Mouse (Mus musculus): Measurements from ENCODE around the gene Rgs7. TPM values are rescaled to one million over a fixed set of nuclear protein-coding genes. Genes with fewer than 3 reads are reported as not detected.

Gene Rgs7
- total RNA-seq, 2 experiments from 2014 or later, result 105 to 116 TPM

GRCm38 (mm10) chr1:175433128-175433527, 59.2 kb downstream of the Rgs7 start:
- DNase-seq (ENCODE audit: low spot score in 2 of 2), result no peak

DNA sequence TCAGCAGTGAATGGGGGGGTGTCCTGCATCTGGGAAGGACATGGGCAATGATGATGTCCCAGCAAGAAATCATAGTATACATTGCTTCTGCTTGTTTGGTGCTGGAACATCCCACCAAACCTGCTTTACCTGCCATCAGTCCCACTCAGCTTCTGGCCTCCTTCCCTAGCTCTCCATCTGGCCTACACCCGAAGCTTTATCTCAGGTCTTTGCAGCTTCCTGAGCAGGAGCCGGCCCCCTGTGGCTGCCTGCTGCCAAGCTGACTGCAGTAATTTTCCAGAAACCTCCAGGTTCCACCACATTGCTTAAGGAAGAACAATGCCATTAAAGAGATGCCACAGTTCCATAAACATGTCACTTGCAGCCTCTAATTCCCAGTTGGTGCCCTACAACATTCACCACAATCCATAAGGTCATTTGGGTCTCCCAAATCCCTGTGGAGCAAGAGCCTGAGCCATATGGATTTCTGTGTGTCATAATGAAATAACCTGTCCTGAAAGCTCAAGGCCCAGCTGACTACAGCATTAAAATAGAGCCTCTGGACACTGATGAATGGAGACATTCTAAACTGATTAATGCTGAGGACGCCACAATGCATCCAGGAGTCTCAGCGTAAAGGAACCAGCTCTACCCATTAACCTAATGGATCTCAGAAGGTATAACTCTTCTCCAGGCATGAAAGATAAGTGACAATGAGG, 60.8 kb downstream of the Rgs7 start:
- DNase-seq (ENCODE audit: low spot score in 2 of 2), result peak in 1 of 2 experiments; percentile 27

DNA sequence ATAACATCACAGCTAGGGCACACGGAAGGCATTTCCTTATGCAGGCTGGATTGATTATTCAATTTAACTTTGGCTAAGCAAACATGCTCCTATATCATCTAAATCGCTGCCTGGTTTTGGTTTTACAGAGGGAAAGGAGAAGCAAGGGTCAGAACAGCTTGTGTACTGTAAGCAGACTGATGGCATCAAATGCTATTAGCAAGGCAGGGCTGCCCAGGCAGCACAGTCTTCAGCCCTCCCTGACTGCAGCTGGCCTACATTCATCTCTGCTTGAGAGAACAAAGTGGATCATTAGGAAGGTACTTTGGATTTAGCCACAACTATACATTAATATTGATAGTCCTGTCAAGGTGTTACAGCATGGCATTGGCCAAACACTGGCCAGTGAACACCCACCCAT, 65.2 kb downstream of the Rgs7 start:
- no peak for DNase-seq (ENCODE audit: low spot score in 2 of 2)

DNA sequence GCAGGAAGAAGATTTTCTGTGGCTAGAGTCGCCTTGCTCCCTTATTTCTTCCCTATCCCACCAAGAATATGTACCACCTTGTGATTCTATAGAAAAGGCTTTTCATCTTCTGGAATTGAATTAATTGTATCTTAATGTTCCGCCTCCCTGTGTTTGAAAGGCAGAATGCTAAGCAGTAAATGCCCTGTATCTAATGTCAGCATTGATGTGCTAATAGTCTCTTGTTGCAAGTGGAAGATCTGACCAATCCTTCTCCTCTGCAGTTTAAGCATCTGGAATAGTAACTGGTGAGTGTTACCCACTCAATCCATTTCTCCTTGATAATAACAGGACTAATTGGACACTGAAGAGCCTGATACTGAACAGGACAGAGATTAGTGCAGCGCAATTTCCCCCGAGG, 65.9 kb downstream of the Rgs7 start:
- no peak for DNase-seq (ENCODE audit: low spot score in 2 of 2)

DNA sequence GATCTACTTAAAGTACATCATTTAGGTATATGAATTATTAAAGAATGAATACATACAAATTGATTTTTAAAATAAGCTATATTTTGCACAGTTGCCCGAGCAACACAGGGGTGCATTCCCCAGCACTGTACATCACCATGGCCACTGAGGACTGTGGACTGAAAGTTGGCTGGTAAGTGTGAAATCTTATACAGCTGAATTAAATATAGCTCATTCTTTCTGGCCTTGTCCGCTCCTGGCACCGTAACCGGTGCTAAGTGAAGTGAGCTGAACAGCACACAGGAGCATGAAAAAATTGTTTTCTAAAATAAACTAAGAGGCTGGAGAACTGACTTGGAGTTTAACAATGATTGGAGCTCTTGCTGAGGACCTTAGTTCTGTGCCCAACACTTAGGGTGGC, 71.4 kb downstream of the Rgs7 start:
- DNase-seq (ENCODE audit: low spot score in 2 of 2), result peak in 1 of 2 experiments; percentile 54

- DNase-seq (ENCODE audit: low spot score in 2 of 2), result no peak
Observed at GRCm38 (mm10) chr1:175415728-175416127, 76.6 kb downstream of the Rgs7 start.

- DNase-seq (ENCODE audit: low spot score in 2 of 2), result no peak
Observed at GRCm38 (mm10) chr1:175410399-175410798, 81.9 kb downstream of the Rgs7 start.

DNA sequence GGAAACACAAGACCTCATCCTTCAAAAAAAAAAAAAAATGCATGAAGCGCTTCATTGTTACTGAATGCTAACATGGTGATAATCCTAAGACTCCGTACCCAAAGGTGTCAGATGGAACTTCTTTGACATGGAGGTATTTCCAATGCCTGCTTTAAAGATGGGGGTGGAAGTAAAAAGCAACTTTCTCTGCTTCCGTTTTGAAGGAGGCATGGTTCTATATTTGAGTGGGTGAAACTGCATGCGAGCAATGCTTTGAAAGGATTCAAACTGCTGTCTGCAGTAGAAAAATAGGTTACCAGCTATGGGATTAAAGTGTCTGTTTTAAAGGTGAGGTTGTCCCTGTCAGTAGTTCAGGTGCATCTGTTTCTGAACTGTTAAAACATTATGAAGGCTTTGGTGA, 100.4 kb downstream of the Rgs7 start:
- DNase-seq (ENCODE audit: low spot score in 2 of 2), result no peak

DNA sequence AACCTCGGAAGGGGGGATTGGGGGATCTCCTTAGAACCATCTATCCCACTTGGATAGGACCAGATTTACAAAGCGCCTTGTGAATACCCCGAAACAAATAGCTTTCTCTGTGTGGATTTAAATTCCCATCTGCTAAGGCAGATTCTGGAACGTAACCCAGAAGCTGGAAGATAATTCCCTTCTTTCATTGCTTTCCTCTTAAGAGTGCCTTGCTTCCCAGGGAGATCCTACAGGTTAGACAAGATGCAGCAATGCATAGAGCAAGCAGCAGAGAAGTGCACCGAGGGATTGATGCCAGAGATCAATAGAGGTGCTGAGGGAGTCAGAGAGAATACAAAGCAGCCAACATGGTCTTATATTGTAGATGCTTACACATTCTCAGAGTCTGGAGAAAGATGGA, 103.0 kb downstream of the Rgs7 start:
- DNase-seq (ENCODE audit: low spot score in 2 of 2), result no peak

GRCm38 (mm10) chr1:175385581-175386235, 106.6 kb downstream of the Rgs7 start:
- no peak for DNase-seq (ENCODE audit: low spot score in 2 of 2)

DNA sequence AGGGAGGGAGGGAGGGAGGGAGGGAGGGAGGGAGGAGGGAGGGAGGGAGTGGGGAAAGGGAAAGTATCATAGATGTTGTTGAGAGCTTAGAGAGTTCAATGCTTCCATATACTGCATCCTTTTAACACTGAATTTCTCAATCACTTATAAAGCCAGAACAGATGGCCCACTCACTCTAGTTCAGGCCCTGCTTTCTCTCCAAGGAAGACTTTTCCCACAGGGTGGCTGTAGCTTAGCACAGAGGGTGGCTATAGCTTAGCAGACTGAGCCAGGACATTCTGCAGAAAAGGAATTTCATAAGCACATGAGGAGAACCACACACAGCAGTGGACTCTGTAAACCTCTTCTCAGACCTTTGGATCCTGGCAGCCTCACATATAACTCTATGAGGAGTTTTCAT, 119.7 kb downstream of the Rgs7 start:
- no peak for DNase-seq (ENCODE audit: low spot score in 2 of 2)

GRCm38 (mm10) chr1:175368062-175368461, 124.2 kb downstream of the Rgs7 start:
- DNase-seq (ENCODE audit: low spot score in 2 of 2), result no peak

- DNase-seq (ENCODE audit: low spot score in 2 of 2), result no peak
Observed at GRCm38 (mm10) chr1:175363606-175364005, 128.7 kb downstream of the Rgs7 start.

GRCm38 (mm10) chr1:175359411-175360366, 132.6 kb downstream of the Rgs7 start:
- DNase-seq (ENCODE audit: low spot score in 2 of 2), result peak in 1 of 2 experiments; percentile 30

DNA sequence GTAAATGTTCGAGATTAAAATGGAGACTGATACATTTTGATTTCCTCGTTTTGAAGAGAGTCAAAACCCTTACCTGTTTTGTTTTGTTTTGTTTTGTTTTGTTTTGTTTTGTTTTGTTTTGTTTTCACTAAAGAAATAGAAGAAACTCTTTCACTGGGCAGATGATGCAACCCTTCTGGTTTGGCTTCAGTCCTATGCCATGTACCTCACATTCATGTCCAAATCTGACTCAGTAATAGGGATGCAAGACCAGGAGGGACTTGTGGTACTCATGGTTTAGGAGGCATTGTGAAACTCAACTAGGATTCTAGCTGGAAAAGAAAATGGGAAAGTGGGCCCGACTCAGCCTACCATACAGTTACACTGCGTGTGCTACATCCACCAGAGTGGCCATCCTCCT, 139.4 kb downstream of the Rgs7 start:
- no peak for DNase-seq (ENCODE audit: low spot score in 2 of 2)

DNA sequence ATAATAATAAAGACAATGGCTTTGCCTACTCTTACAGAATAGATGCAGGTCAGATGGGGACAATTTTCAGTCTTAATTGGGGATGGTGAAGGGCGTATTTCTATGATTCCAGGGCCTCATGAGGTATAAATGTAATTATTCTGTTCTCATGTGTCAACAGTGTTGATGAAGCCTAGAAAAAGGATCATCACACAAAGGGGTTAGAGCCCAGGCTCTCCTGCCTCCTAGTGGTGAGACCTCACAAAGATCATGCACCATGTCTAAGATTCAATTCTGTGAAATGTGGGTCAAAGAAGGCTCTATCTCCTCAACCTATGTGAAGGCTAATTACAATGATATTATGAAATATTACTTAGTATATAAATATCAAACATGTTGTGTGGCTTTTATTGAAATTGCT, 146.1 kb downstream of the Rgs7 start:
- no peak for DNase-seq (ENCODE audit: low spot score in 2 of 2)

- DNase-seq (ENCODE audit: low spot score in 2 of 2), result no peak
Observed at GRCm38 (mm10) chr1:175336191-175336590, 156.1 kb downstream of the Rgs7 start.

GRCm38 (mm10) chr1:175333041-175333854, 159.1 kb downstream of the Rgs7 start:
- no peak for DNase-seq (ENCODE audit: low spot score in 2 of 2)

GRCm38 (mm10) chr1:175329934-175330471, 162.3 kb downstream of the Rgs7 start:
- no peak for DNase-seq (ENCODE audit: low spot score in 2 of 2)

DNA sequence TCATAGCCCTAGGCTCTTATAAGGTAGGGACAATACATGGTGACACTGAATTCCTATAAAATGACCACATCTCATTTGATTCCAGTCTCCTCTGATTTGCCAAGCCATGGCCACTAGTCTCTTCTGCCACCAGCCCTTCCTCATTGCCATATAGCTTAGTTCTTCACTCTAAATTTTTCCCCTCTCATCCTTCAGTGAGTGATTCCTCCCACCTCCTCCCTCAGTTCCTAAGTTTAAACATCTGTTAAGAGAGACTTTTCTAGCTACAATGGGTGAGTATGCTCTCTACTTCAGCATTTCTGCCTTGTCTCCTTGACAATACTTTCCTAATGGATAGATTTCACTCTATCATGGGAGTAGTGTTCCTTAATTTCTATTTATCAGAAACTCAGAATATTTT, 169.5 kb downstream of the Rgs7 start:
- no peak for DNase-seq (ENCODE audit: low spot score in 2 of 2)

DNA sequence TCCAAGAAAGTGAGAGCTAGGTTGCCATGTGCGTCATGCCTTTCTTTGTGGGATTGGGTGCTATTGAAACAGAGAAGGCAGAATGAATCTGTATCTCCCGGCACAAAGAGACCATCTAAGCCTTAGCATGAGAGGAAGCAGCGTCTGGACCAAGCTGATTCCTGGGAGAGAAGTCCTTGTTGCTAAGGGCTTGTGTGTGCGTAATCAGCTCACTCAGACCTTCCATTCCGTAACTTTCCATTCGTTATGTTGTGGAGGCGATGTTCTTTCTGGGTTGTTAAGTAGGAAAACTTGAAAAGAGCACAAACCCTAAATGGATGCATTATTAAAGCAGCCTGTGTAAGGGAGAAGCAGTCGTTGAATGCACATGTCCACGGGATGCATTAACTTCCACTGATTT, 173.1 kb downstream of the Rgs7 start:
- DNase-seq (ENCODE audit: low spot score in 2 of 2), result peak; percentile 30 to 36

Data from left cerebral cortex, adult 18-20 months (tissue).